10 mouse cellular contexts compared by ENCODE assay signal in genomic region chr6:142614324-142614723, GRCm38 (mm10). TPM values are rescaled to one million over a fixed set of nuclear protein-coding genes. Genes with fewer than 3 reads are reported as not detected.
DNase-seq lines count a peak whose midpoint lies in the region; ATAC-seq lines count a peak whose summit lies in the region.
"Had no signal": no experiment of that assay in that cellular context is flagged by ENCODE, and none has a peak within 500 bp of the region (broad histone marks: within the 10 kb centered on the region; RNA-seq: fewer than 3 reads in every experiment).

No protein-coding gene starts in this region.

- no peak overlapping the region for H3K27ac ChIP-seq in kidney, embryonic 15.5 days
- H3K27ac ChIP-seq in midbrain, embryonic 14.5 days (replicated peaks; ENCODE audit: low read depth, low read length), result no peak overlapping the region
- H3K27ac ChIP-seq: limb, embryonic 15.5 days had no signal

- H3K9ac ChIP-seq in kidney, embryonic 15.5 days, result no peak overlapping the region
- H3K9ac ChIP-seq in midbrain, embryonic 14.5 days (replicated peaks; ENCODE audit: low read length), result no peak overlapping the region
- H3K9ac ChIP-seq: limb, embryonic 15.5 days had no signal

- no peaks in the 10 kb centered on the region for H3K9me3 ChIP-seq in kidney, embryonic 15.5 days (replicated peaks)
- H3K9me3 ChIP-seq in midbrain, embryonic 14.5 days (ENCODE audit: control insufficient read depth, low read length), result no peaks in the 10 kb centered on the region
- H3K9me3 ChIP-seq: limb, embryonic 15.5 days had no signal

- 0 out of 2 replicates have a peak, but pooled peaks cover 12% of the 10 kb centered on the region for H3K4me1 ChIP-seq in kidney, embryonic 15.5 days
- no peaks in the 10 kb centered on the region for H3K4me1 ChIP-seq in midbrain, embryonic 14.5 days (ENCODE audit: control insufficient read depth, insufficient read depth, low read length)
- H3K4me1 ChIP-seq: limb, embryonic 15.5 days had no signal

- no peak overlapping the region for H3K4me3 ChIP-seq in kidney, embryonic 15.5 days (replicated peaks)
- no peak overlapping the region for H3K4me3 ChIP-seq in midbrain, embryonic 14.5 days (replicated peaks; ENCODE audit: low read depth, low read length)
- H3K4me3 ChIP-seq: limb, embryonic 15.5 days had no signal

- no peak overlapping the region for H3K4me2 ChIP-seq in kidney, embryonic 15.5 days
- H3K4me2 ChIP-seq in midbrain, embryonic 14.5 days (ENCODE audit: low read length), result no peak overlapping the region
- H3K4me2 ChIP-seq: limb, embryonic 15.5 days had no signal

- peak; percentile 52 to 54 for DNase-seq in heart, adult 9 months (ENCODE audit: low spot score in 2 of 2)
- DNase-seq in heart, postnatal 4 days, result no peak
- peak; percentile 50 for DNase-seq in brain, adult 2 months (ENCODE audit: low read depth, low spot score)
- peak; percentile 3 for DNase-seq in cerebellum, adult 8-10 months
- DNase-seq in layer of hippocampus, adult 9-11 months, result peak; percentile 59
- DNase-seq in midbrain, embryonic 14.5 days, result no peak
- DNase-seq in thymus, postnatal 0 days (ENCODE audit: low spot score), result no peak

- no peaks in the 10 kb centered on the region for H3K36me3 ChIP-seq in kidney, embryonic 15.5 days
- H3K36me3 ChIP-seq in midbrain, embryonic 14.5 days (ENCODE audit: control insufficient read depth, insufficient read depth, low read length), result no peaks in the 10 kb centered on the region
- H3K36me3 ChIP-seq: limb, embryonic 15.5 days had no signal

- 66% methylated on average over 10 of the region's 10 CpGs for WGBS in kidney, embryonic 15.5 days
- 82% methylated on average over 10 of the region's 10 CpGs for WGBS in midbrain, embryonic 14.5 days

- ATAC-seq in kidney, embryonic 15.5 days (replicated peaks; ENCODE audit: low FRiP score), result no peak
- ATAC-seq in midbrain, embryonic 14.5 days (ENCODE audit: low FRiP score, low TSS enrichment), result no peak
- ATAC-seq: forebrain, embryonic 16.5 days had no signal

- H3K27me3 ChIP-seq in kidney, embryonic 15.5 days, result no peaks in the 10 kb centered on the region
- no peaks in the 10 kb centered on the region for H3K27me3 ChIP-seq in midbrain, embryonic 14.5 days (ENCODE audit: control insufficient read depth, insufficient read depth, low read length)
- H3K27me3 ChIP-seq: limb, embryonic 15.5 days had no signal

RNA-seq across cellular contexts. Expression of gene Kcnj8, which starts 42.9 kb away (rescaled TPM):
- 10 to 100 TPM; 20.7 to 21.7 TPM for total RNA-seq in heart, postnatal 4 days (2021)
- 24.4 and 26.8 TPM in 2 replicates for polyA plus RNA-seq in kidney, embryonic 15.5 days (2015; fragmentation: Nextera tagmentation; extraction: Ambion mirVana)
- 10.7 and 13.6 TPM in 2 replicates for polyA plus RNA-seq in midbrain, embryonic 14.5 days (2014; fragmentation: Nextera tagmentation; extraction: Ambion mirVana)
- 11.2 and 12.1 TPM in 2 replicates for polyA plus RNA-seq in thymus, postnatal 0 days (2015; fragmentation: Nextera tagmentation; extraction: Ambion mirVana)

Comparison
In these comparisons a context has a peak if more than half of its experiments do, and no peak if none do; other contexts are left out.
1. DNase-seq: peak in heart, adult 9 months (2 of 2), brain, adult 2 months (single experiment), cerebellum, adult 8-10 months (single experiment) and layer of hippocampus, adult 9-11 months (single experiment); none in heart, postnatal 4 days (single experiment), midbrain, embryonic 14.5 days (single experiment) and thymus, postnatal 0 days (single experiment).